Mouse (Mus musculus): ENCODE results near the gene AC140267.1.

AC140267.1 gene

DNA sequence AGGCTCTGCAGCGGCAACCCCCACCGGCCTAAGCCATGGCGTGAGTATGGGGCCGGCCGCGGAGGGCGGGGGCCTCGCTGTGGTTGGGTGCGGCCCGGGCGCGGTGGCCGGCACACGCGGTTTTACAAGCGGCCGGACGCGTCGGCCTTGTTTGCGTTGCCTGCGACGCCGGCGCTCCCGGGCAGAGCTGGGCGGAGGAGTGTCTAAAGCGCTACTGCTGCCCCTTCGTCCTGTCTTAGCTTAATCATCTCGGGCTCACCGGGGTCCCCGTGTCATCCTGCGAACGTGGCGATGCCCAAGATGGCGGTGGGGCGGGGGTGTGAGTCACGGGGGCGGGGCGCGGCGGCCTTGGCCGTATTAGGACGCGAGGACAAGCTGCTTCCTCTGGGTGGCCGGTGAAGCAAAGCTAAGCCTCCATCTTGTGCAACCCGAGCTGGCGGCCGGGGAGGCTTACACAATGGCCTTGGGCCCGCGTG, 20.0 kb downstream of the AC140267.1 start:
- Histone ChIP-seq H3K27me3 (ENCODE audit: insufficient read depth, low read length) (no peaks in the 10 kb centered on the region), H3K4me3 (replicated peaks; ENCODE audit: low read length) (peak overlapping the region; percentile 93), H3K4me1 (replicated peaks; ENCODE audit: low read depth, low read length) (peaks cover 61% of the 10 kb centered on the region), H3K36me3 (ENCODE audit: insufficient read depth, low read length) (peaks cover 76% of the 10 kb centered on the region), H3K9me3 (ENCODE audit: low read length) (no peaks in the 10 kb centered on the region)
- TF ChIP-seq CTCF (conservative IDR thresholded peaks at IDR 0.05; ENCODE audit: low read length) (no peak), POU5F1 (IDR thresholded peaks at IDR 0.05; ENCODE audit: borderline replicate concordance, low read length) (no peak), NANOG (IDR thresholded peaks at IDR 0.05; ENCODE audit: borderline replicate concordance, low read length) (no peak)

DNA sequence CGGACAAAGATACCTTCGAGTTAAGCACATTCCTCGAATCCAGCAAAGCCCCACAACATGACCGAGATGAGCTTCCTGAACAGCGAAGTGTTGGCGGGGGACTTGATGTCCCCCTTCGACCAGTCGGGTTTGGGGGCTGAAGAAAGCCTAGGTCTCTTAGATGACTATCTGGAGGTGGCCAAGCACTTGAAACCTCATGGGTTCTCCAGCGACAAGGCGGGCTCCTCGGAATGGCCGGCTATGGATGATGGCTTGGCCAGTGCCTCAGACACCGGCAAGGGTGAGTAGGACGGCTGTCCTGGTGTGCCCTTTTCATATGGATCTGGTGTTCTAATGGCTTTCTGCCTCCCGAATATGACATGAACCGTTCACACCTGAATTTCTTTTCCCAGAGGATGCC, 20.6 kb downstream of the AC140267.1 start:
- Histone ChIP-seq H3K36me3 (ENCODE audit: insufficient read depth, low read length) (peaks cover 76% of the 10 kb centered on the region), H3K27me3 (ENCODE audit: insufficient read depth, low read length) (no peaks in the 10 kb centered on the region)
- TF ChIP-seq POU5F1 (IDR thresholded peaks at IDR 0.05; ENCODE audit: borderline replicate concordance, low read length), result no peak
- no peak for TF ChIP-seq NANOG (IDR thresholded peaks at IDR 0.05; ENCODE audit: borderline replicate concordance, low read length)
- TF ChIP-seq CTCF (conservative IDR thresholded peaks at IDR 0.05; ENCODE audit: low read length), result no peak

DNA sequence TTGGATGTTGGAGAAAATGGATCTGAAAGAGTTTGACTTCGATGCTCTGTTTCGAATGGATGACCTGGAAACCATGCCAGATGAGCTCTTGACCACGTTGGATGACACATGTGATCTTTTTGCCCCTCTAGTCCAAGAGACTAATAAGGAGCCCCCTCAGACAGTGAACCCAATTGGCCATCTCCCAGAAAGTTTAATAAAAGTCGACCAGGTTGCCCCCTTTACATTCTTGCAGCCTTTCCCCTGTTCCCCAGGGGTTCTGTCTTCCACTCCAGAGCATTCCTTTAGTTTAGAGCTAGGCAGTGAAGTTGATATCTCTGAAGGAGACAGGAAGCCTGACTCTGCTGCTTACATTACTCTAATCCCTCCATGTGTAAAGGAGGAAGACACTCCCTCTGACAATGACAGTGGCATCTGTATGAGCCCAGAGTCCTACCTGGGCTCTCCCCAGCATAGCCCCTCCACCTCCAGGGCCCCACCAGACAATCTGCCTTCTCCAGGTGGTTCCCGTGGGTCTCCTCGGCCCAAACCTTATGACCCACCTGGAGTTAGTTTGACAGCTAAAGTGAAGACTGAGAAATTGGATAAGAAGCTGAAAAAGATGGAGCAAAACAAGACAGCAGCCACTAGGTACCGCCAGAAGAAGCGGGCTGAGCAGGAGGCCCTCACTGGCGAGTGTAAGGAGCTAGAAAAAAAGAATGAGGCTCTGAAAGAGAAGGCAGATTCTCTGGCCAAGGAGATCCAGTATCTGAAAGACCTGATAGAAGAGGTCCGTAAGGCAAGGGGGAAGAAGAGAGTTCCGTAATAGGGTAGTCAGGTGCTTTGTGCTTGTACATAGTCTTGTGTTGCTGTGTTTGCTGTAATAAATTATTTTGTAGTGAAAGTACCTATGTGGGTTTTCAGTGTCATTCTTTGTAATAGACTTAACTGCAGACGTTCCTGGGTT, 21.3 kb downstream of the AC140267.1 start:
- Histone ChIP-seq H3K4me3 (replicated peaks; ENCODE audit: low read length) (peak overlapping the region; percentile 93), H3K4me1 (replicated peaks; ENCODE audit: low read depth, low read length) (peaks cover 67% of the 10 kb centered on the region), H3K9me3 (ENCODE audit: low read length) (no peaks in the 10 kb centered on the region), H3K36me3 (ENCODE audit: insufficient read depth, low read length) (peaks cover 75% of the 10 kb centered on the region), H3K27me3 (ENCODE audit: insufficient read depth, low read length) (no peaks in the 10 kb centered on the region)
- TF ChIP-seq POU5F1 (IDR thresholded peaks at IDR 0.05; ENCODE audit: borderline replicate concordance, low read length) (no peak), NANOG (IDR thresholded peaks at IDR 0.05; ENCODE audit: borderline replicate concordance, low read length) (no peak), CTCF (conservative IDR thresholded peaks at IDR 0.05; ENCODE audit: low read length) (no peak)

More for the DNA sequence above, 20.6 kb downstream of the AC140267.1 start:
- no peaks in the 10 kb centered on the region for H3K9me3 ChIP-seq (ENCODE audit: low read length)
- peak overlapping the region; percentile 93 for H3K4me3 ChIP-seq (replicated peaks; ENCODE audit: low read length)
- peaks cover 62% of the 10 kb centered on the region for H3K4me1 ChIP-seq (replicated peaks; ENCODE audit: low read depth, low read length)

DNA sequence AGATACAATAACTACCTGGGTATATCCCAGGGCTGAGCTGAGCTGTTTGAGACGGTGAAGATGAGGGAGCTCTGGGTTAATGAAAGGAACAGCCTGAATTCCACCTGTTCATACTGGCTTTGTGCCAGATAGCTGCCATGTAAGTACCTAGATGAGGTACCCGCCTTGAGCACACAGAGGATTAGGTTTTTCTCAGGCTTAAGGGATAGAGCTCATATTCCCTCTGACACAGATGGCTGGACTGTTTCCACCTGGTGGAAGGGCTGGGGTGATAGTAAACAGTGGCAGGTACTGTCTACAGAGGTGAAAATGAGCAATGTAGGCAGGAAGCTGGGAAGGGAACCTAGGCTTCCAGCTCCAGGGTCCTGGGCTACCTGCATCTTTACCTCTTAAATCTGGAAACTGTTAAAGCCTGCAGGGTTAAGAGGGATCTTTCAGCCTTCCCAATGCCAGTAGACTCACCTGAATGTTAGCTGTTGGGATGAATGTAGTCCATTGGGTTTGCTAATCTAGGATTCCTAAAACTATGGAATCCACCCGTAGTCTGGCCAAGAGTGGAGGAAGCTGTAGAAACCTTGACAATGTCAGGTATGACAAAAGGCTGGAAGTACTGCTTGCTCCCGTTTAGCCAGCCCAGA, 22.1 kb downstream of the AC140267.1 start:
- Histone ChIP-seq H3K9me3 (ENCODE audit: low read length) (no peaks in the 10 kb centered on the region), H3K4me3 (replicated peaks; ENCODE audit: low read length) (peak overlapping the region; percentile 93), H3K4me1 (replicated peaks; ENCODE audit: low read depth, low read length) (peaks cover 75% of the 10 kb centered on the region), H3K36me3 (ENCODE audit: insufficient read depth, low read length) (peaks cover 75% of the 10 kb centered on the region), H3K27me3 (ENCODE audit: insufficient read depth, low read length) (no peaks in the 10 kb centered on the region)
- TF ChIP-seq NANOG (IDR thresholded peaks at IDR 0.05; ENCODE audit: borderline replicate concordance, low read length) (no peak), POU5F1 (IDR thresholded peaks at IDR 0.05; ENCODE audit: borderline replicate concordance, low read length) (no peak), CTCF (conservative IDR thresholded peaks at IDR 0.05; ENCODE audit: low read length) (no peak)

DNA sequence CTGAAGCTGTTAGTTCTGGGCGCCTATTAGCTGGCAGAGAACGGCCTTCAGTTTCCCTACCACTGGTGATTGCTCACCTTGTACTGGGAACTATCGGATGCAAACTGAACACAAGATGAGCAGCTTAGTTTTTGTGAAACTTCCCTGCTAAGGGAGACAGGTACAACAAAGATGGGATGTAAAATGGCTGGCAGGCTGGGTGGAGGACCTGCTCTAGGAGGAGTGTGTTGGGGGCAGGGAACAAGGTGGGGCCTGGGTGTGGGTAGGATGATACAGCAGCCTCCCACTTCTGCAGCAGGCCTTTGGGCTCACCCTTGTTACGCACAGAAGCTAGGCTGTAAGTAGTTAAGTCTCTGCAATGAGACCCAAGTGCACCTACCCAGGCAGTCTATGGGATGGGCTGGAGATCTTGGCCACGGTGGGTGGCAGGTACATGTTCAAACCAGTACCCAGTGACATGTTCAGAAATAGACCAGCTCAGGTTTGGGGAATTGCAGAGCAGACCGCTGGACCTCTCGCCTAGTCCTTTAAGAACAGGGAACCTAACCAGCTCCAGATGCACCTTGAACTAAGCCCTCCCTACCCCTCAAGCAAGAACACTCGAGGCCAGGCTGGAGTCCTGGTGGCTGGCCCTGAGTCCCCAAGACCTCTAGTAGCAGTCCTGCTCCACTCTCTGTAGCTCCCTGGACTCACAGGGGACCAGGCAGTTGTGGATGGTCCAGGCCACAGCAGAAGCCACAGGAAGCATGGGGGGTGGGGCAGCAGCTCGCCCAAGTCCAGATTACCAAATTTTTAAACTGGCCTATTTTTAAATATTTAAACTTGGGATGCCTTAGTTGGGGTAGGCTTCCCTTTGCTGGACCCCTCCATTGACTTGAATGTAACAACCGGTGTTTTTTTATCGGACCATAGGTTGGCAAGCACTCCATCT, 22.9 kb downstream of the AC140267.1 start:
- H3K27me3 ChIP-seq (ENCODE audit: insufficient read depth, low read length), result no peaks in the 10 kb centered on the region
- H3K4me1 ChIP-seq (replicated peaks; ENCODE audit: low read depth, low read length), result peaks cover 76% of the 10 kb centered on the region
- H3K36me3 ChIP-seq (ENCODE audit: insufficient read depth, low read length), result peaks cover 70% of the 10 kb centered on the region
- TF ChIP-seq NANOG (IDR thresholded peaks at IDR 0.05; ENCODE audit: borderline replicate concordance, low read length) (no peak), CTCF (conservative IDR thresholded peaks at IDR 0.05; ENCODE audit: low read length) (no peak), POU5F1 (IDR thresholded peaks at IDR 0.05; ENCODE audit: borderline replicate concordance, low read length) (no peak)
- H3K9me3 ChIP-seq (ENCODE audit: low read length), result no peaks in the 10 kb centered on the region
- H3K4me3 ChIP-seq (replicated peaks; ENCODE audit: low read length), result peak overlapping the region; percentile 93

DNA sequence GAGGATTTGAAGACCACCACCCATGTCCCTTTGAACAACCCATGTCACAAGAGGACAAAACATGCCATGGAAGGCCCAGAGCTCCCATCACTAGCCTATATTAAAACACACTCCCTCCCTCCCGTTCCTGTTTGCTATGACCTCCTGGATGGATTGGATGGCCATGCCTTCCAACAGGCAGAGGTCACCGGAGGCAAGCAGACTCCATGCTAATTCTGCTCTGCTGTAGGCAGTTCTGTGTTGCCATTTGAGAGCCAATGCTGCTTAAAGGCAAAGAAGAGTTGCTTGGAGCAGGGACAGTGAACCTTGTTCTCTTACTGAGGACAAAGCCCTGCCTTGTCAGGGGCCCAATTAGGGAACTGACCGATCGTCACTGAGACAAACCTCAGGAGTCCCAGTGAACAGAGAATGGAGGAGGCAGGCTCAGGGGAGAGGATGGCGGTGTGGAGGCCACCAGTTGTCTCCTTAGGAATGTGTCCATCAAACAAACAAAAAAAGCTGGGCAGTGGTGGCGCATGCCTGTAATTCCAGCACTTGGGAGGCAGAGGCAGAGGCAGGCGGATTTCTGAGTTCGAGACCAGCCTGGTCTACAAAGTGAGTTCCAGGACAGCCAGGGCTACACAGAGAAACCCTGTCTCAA, 23.9 kb downstream of the AC140267.1 start:
- H3K27me3 ChIP-seq (ENCODE audit: insufficient read depth, low read length), result no peaks in the 10 kb centered on the region
- peaks cover 71% of the 10 kb centered on the region for H3K4me1 ChIP-seq (replicated peaks; ENCODE audit: low read depth, low read length)
- TF ChIP-seq CTCF (conservative IDR thresholded peaks at IDR 0.05; ENCODE audit: low read length), result no peak
- TF ChIP-seq NANOG (IDR thresholded peaks at IDR 0.05; ENCODE audit: borderline replicate concordance, low read length), result no peak
- no peak for TF ChIP-seq POU5F1 (IDR thresholded peaks at IDR 0.05; ENCODE audit: borderline replicate concordance, low read length)
- H3K9me3 ChIP-seq (ENCODE audit: low read length), result no peaks in the 10 kb centered on the region
- peaks cover 63% of the 10 kb centered on the region for H3K36me3 ChIP-seq (ENCODE audit: insufficient read depth, low read length)
- H3K4me3 ChIP-seq (replicated peaks; ENCODE audit: low read length), result peak overlapping the region; percentile 3

DNA sequence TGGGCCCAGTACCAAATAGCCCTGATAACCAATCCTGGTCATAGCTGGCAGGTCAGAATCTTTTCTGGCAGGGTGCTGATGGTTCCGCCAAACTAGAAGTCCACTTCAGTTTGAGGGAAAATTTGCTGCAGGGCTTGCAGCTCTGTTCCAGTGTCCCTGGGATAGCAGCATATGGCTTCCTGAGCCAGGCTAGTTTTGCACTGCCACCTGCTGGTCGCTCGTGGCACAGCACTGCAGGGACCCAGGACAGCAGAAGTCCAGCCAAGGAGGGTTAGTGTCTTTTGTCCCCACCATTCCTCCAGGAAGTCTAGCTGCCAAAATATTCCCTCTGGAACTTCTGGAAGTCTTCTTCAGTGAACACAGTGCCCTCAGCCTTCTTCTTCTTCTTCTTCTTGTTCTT, 25.0 kb downstream of the AC140267.1 start:
- Histone ChIP-seq H3K36me3 (ENCODE audit: insufficient read depth, low read length) (peaks cover 63% of the 10 kb centered on the region), H3K27me3 (ENCODE audit: insufficient read depth, low read length) (no peaks in the 10 kb centered on the region), H3K4me1 (replicated peaks; ENCODE audit: low read depth, low read length) (peaks cover 77% of the 10 kb centered on the region), H3K9me3 (ENCODE audit: low read length) (no peaks in the 10 kb centered on the region), H3K4me3 (replicated peaks; ENCODE audit: low read length) (no peak overlapping the region)
- no peak for TF ChIP-seq NANOG (IDR thresholded peaks at IDR 0.05; ENCODE audit: borderline replicate concordance, low read length)
- TF ChIP-seq POU5F1 (IDR thresholded peaks at IDR 0.05; ENCODE audit: borderline replicate concordance, low read length), result no peak
- peak; percentile 99 for TF ChIP-seq CTCF (conservative IDR thresholded peaks at IDR 0.05; ENCODE audit: low read length)

All from E14TG2a.4 (cell line).